Mouse (Mus musculus) forebrain, embryonic 16.5 days (tissue): ENCODE data around the gene Dpysl4. TPM values are rescaled to one million over a fixed set of nuclear protein-coding genes. Genes with fewer than 3 reads are reported as not detected.

Experiments
- ATAC-seq: fragments of 200-750 bp; cut with Nextera tagmentation; 2 replicates; pipeline ENCODE4 v1.8.0; 2017; ENCODE audit warnings: mild to moderate bottlenecking, moderate library complexity
- H3K27ac ChIP-seq: fragments of 300-500 bp; sonication (generic); 2 replicates; pipeline ENCODE4 v1.5.1; 2014; ENCODE audit warnings: low read length, control low read depth
- H3K27me3 ChIP-seq: fragments of 300-500 bp; sonication (generic); replicated peaks from 2 replicates; pipeline ENCODE4 v1.6.1; 2014; ENCODE audit warnings: low read length; ENCODE audit not compliant: control insufficient read depth, insufficient read depth
- H3K36me3 ChIP-seq: fragments of 300-500 bp; sonication (generic); 2 replicates; pipeline ENCODE4 v1.6.1; 2014; ENCODE audit not compliant: control insufficient read depth, insufficient read depth
- H3K4me1 ChIP-seq: fragments of 300-500 bp; sonication (generic); replicated peaks from 2 replicates; pipeline ENCODE4 v1.6.1; 2014; ENCODE audit warnings: low read length; ENCODE audit not compliant: control insufficient read depth, insufficient read depth
- H3K4me2 ChIP-seq: fragments of 300-500 bp; sonication (generic); 2 replicates; pipeline ENCODE4 v1.6.1; 2014; ENCODE audit warnings: mild to moderate bottlenecking, low read length, control low read depth
- H3K4me3 ChIP-seq: fragments of 300-500 bp; sonication (generic); replicated peaks from 2 replicates; pipeline ENCODE4 v1.5.1; 2014; ENCODE audit warnings: mild to moderate bottlenecking, low read length, control low read depth
- H3K9ac ChIP-seq: fragments of 300-500 bp; sonication (generic); replicated peaks from 2 replicates; pipeline ENCODE4 v1.6.1; 2014; ENCODE audit warnings: low read depth, low read length, control low read depth
- H3K9me3 ChIP-seq: fragments of 300-500 bp; sonication (generic); 2 replicates; pipeline ENCODE4 v1.6.1; 2016; ENCODE audit warnings: low read length; ENCODE audit not compliant: control insufficient read depth
- WGBS: fragments of 180-500 bp; shearing (Covaris S2); extraction: QIAGEN DNeasy Blood & Tissue Kit; methylation state at CpG from one replicate; pipeline ENCODE4 v1.1.7; 2014; 5-methylcytosine and 5-hydroxymethylcytosine counted together
- polyA plus RNA-seq: library from polyadenylated mRNA; unstranded; fragments of >200 nt; fragmentation: Nextera tagmentation; extraction: Ambion mirVana; gene quantifications from 2 replicates; pipeline ENCODE4 v1.2.1, GENCODE M21; 2015

The Dpysl4 gene
- 103 and 122 TPM in 2 replicates for polyA plus RNA-seq

- H3K9me3 ChIP-seq: no peaks in the 10 kb centered on the region
- peak within 1 kb of the TSS; percentile 87 for H3K4me2 ChIP-seq
- ATAC-seq: peak; percentile 75
- no peaks in the 10 kb centered on the region for H3K36me3 ChIP-seq
- H3K9ac ChIP-seq: peak within 1 kb of the TSS; percentile 72
- peaks cover 6% of the 10 kb centered on the region for H3K27me3 ChIP-seq
- WGBS: 7% methylated on average over 30 of the region's 32 CpGs
- peak within 1 kb of the TSS; percentile 79 for H3K4me3 ChIP-seq
- peak within 1 kb of the TSS; percentile 51; the same call in 1 of the 2 replicates for H3K27ac ChIP-seq
- peaks cover 38% of the 10 kb centered on the region for H3K4me1 ChIP-seq
These were observed at the start of gene Dpysl4 for GRCm38 (mm10) chr7:139085629-139086194. TSS of gene Dpysl4 (plus strand) at chr7:139086001.

DNA sequence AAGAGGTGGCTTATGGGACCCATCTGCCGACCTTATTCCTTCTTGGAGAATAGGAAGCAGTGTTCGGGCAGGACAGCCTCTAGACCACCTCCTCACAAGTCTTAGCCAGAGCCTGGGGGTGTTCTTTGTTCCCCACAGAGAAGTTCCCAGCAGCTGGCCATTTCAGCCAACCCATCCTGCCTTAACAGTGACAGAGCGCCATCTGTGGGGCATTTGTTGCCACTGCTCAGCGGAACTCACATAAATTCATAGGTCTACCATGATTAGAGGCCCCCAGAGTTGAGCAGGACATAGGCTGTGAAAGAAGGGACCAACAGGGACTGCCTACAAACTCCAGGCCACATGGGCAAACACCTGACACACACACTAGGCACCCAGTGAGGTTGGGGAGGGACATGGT, 22.4 kb upstream of the Dpysl4 start:
- Histone ChIP-seq H3K9me3 (no peaks in the 10 kb centered on the region), H3K36me3 (no peaks in the 10 kb centered on the region), H3K4me2 (no peak overlapping the region), H3K4me1 (no peaks in the 10 kb centered on the region), H3K4me3 (no peak overlapping the region), H3K9ac (no peak overlapping the region), H3K27ac (no peak overlapping the region), H3K27me3 (no peaks in the 10 kb centered on the region; the same call in 1 of the 2 replicates)
- WGBS: 53% methylated on average over 4 of the region's 4 CpGs
- ATAC-seq: no peak

DNA sequence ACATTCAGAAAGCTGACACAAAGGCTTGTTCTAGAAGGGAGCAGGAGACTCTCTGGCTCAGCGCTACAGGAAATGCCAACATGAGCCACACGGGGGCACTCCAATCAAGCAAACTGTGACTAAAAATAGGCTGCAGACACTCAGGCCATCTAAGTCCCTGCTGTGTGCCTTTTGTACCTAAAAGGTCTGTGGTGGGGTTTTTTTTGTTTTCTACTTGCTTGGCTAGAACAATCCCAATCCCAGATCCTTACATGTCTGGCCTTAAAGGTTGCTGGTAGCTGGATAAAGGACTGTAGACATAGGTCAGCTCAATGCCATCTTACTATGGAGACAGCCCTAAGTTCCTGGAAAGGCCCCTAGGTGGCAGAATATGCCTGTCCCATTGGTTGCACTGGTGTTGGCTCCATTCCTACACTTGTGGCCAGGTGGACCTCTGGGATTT, 17.6 kb upstream of the Dpysl4 start:
- no peak overlapping the region for H3K4me2 ChIP-seq
- no peak overlapping the region for H3K9ac ChIP-seq
- H3K27ac ChIP-seq: no peak overlapping the region
- 2% methylated on average over 2 of the region's 2 CpGs for WGBS
- H3K9me3 ChIP-seq: no peaks in the 10 kb centered on the region
- no peaks in the 10 kb centered on the region for H3K4me1 ChIP-seq
- no peak overlapping the region for H3K4me3 ChIP-seq
- peaks cover 5% of the 10 kb centered on the region; the same call in 1 of the 2 replicates for H3K27me3 ChIP-seq
- peak; percentile 81 for ATAC-seq
- H3K36me3 ChIP-seq: no peaks in the 10 kb centered on the region

GRCm38 (mm10) chr7:139074189-139074588, 11.6 kb upstream of the Dpysl4 start:
- H3K9ac ChIP-seq: no peak overlapping the region
- peaks cover 34% of the 10 kb centered on the region for H3K4me1 ChIP-seq
- H3K4me2 ChIP-seq: no peak overlapping the region
- 38% methylated on average over 6 of the region's 6 CpGs for WGBS
- H3K27ac ChIP-seq: no peak overlapping the region
- H3K9me3 ChIP-seq: no peaks in the 10 kb centered on the region
- no peak for ATAC-seq
- no peak overlapping the region for H3K4me3 ChIP-seq
- peaks cover 9% of the 10 kb centered on the region; the same call in 1 of the 2 replicates for H3K27me3 ChIP-seq
- no peaks in the 10 kb centered on the region for H3K36me3 ChIP-seq

GRCm38 (mm10) chr7:139075054-139075794, 10.6 kb upstream of the Dpysl4 start:
- Histone ChIP-seq H3K4me3 (no peak overlapping the region), H3K4me1 (peaks cover 34% of the 10 kb centered on the region), H3K27ac (no peak overlapping the region), H3K36me3 (no peaks in the 10 kb centered on the region), H3K4me2 (no peak overlapping the region), H3K9me3 (no peaks in the 10 kb centered on the region), H3K9ac (no peak overlapping the region), H3K27me3 (peaks cover 9% of the 10 kb centered on the region; the same call in 1 of the 2 replicates)
- ATAC-seq: no peak
- 18% methylated on average over 14 of the region's 14 CpGs for WGBS

DNA sequence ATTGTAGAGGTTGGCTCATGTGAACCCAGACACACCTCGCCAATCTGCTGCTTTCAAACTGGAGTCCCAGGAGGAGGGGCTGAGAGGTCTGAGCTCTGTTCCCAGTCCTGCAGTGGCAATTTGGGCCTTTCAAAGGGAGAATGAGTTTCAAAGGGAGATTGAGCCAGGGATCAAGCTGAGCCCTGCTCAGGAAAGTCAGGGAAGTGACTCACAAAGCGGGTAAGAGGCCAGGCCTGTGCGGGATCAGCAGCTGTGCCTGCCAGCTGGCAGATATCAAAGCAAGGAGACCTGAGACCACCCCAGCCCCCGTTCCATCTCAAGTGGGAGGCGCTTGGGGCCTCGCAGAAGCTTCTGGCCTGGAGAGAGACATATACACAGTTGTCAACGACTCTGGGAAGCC, 8.5 kb upstream of the Dpysl4 start:
- Histone ChIP-seq H3K9ac (no peak overlapping the region), H3K4me1 (peaks cover 34% of the 10 kb centered on the region), H3K4me3 (no peak overlapping the region)

GRCm38 (mm10) chr7:139078181-139078580, 7.6 kb upstream of the Dpysl4 start:
- H3K9ac ChIP-seq: no peak overlapping the region
- H3K27ac ChIP-seq: no peak overlapping the region
- peak; percentile 79 for ATAC-seq
- no peaks in the 10 kb centered on the region for H3K36me3 ChIP-seq
- H3K4me2 ChIP-seq: no peak overlapping the region
- H3K9me3 ChIP-seq: no peaks in the 10 kb centered on the region
- 22% methylated on average over 6 of the region's 6 CpGs for WGBS
- H3K4me1 ChIP-seq: peaks cover 34% of the 10 kb centered on the region
- peaks cover 4% of the 10 kb centered on the region for H3K27me3 ChIP-seq
- no peak overlapping the region for H3K4me3 ChIP-seq

More for the DNA sequence above, 8.5 kb upstream of the Dpysl4 start:
- Histone ChIP-seq H3K9me3 (no peaks in the 10 kb centered on the region), H3K27ac (0 out of 2 replicates have a peak overlapping the region, but pooled peaks have one; percentile 41), H3K4me2 (no peak overlapping the region), H3K36me3 (no peaks in the 10 kb centered on the region), H3K27me3 (peaks cover 4% of the 10 kb centered on the region)
- WGBS: 9% methylated on average over 7 of the region's 7 CpGs
- peak; percentile 46 for ATAC-seq

DNA sequence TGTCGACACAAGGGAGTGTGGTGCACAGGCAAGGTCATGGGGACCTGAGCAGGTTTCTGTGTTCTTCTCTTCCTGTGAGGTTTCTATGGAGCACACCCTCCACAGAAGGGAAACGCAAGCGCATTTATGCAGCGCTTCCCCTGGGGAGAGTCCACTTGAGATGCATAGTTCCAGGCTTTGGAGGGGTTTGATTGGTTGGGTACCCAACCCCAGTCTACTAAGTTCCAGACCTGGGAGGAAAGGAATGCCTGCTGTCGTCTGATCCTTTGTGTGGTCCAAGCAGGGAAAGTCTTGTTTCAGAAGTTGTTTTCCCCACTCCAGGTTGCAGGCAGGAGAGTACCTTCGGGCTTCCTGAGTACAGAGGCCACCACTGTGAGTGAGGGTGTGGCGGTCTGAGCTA, 6.7 kb upstream of the Dpysl4 start:
- peaks cover 34% of the 10 kb centered on the region for H3K4me1 ChIP-seq

DNA sequence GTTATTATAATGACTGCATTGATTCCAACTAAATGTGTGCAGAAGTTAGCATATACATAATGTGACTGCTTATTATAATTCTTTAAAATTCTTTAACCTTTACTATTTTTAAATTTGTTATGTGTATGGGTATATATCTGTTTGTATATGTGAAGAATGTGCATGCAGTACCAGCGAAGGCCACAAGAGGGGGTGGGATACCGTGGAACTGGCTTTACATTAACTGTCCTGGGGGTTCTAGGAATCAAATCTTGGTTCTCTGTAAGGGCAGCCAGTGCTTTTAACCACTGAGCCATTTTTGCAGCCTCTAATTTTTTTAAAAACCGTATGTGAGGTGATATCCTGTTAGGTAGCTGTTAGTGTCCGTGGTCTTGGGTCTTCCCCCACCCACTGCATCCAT, 5.1 kb upstream of the Dpysl4 start:
- H3K4me2 ChIP-seq: no peak overlapping the region
- no peaks in the 10 kb centered on the region for H3K36me3 ChIP-seq
- no peaks in the 10 kb centered on the region for H3K9me3 ChIP-seq
- H3K9ac ChIP-seq: no peak overlapping the region
- no peak overlapping the region for H3K27ac ChIP-seq
- peaks cover 26% of the 10 kb centered on the region for H3K4me1 ChIP-seq
- WGBS: 74% methylated on average over 4 of the region's 4 CpGs
- ATAC-seq: no peak
- H3K27me3 ChIP-seq: peaks cover 4% of the 10 kb centered on the region
- no peak overlapping the region for H3K4me3 ChIP-seq

More for the DNA sequence above, 6.7 kb upstream of the Dpysl4 start:
- Histone ChIP-seq H3K27ac (no peak overlapping the region), H3K36me3 (no peaks in the 10 kb centered on the region), H3K9me3 (no peaks in the 10 kb centered on the region), H3K9ac (no peak overlapping the region), H3K4me3 (no peak overlapping the region), H3K4me2 (no peak overlapping the region), H3K27me3 (peaks cover 4% of the 10 kb centered on the region)
- no peak for ATAC-seq
- 80% methylated on average over 7 of the region's 7 CpGs for WGBS
